In genomic region chr16:4727963-4728362, GRCm38 (mm10) we compare ENCODE assay signal across 10 mouse cellular contexts. TPM values are rescaled to one million over a fixed set of nuclear protein-coding genes. Genes with fewer than 3 reads are reported as not detected.
DNase-seq lines count a peak whose midpoint lies in the region; ATAC-seq and TF ChIP-seq lines count a peak whose summit lies in the region.
"Had no signal": no experiment of that assay in that cellular context is flagged by ENCODE, and none has a peak within 500 bp of the region (broad histone marks: within the 10 kb centered on the region; RNA-seq: fewer than 3 reads in every experiment).

No protein-coding gene starts in this region.

- no peak overlapping the region for H3K27ac ChIP-seq in kidney, embryonic 16.5 days (ENCODE audit: low read length)
- no peak overlapping the region for H3K27ac ChIP-seq in CH12.LX (ENCODE audit: insufficient read depth, low read depth)
- H3K27ac ChIP-seq in brown adipose tissue, adult 24 weeks (replicated peaks; ENCODE audit: low read depth, low read length), result peak overlapping the region; percentile 42
- peak overlapping the region; percentile 51; the same call in 1 of the 2 replicates for H3K27ac ChIP-seq in heart, postnatal 0 days (ENCODE audit: low read depth)
- no peak overlapping the region for H3K27ac ChIP-seq in forebrain, embryonic 15.5 days (replicated peaks)
- H3K27ac ChIP-seq: hindbrain, embryonic 15.5 days had no signal

- TF ChIP-seq POLR2A in CH12.LX (IDR thresholded peaks at IDR 0.05; ENCODE audit: low read depth, low read length), result no peak

- H3K9me3 ChIP-seq in kidney, embryonic 16.5 days (ENCODE audit: low read length), result no peaks in the 10 kb centered on the region
- H3K9me3 ChIP-seq in CH12.LX (replicated peaks; ENCODE audit: low read length), result no peaks in the 10 kb centered on the region
- no peaks in the 10 kb centered on the region for H3K9me3 ChIP-seq in heart, postnatal 0 days (replicated peaks; ENCODE audit: control insufficient read depth, low read length)
- H3K9me3 ChIP-seq in forebrain, embryonic 15.5 days, result no peaks in the 10 kb centered on the region
- H3K9me3 ChIP-seq: hindbrain, embryonic 15.5 days had no signal

- in situ Hi-C loops in CH12.LX (cut with MboI; ENCODE audit: low pct_ligation_motif_present, low pct_unique_long_range_greater_than_20kb, low sequenced_read_pairs), result no loop called here

- peak overlapping the region; percentile 58; the same call in 1 of the 2 replicates for H3K4me2 ChIP-seq in kidney, embryonic 16.5 days (replicated peaks; ENCODE audit: low read depth, low read length)
- H3K4me2 ChIP-seq in CH12.LX (ENCODE audit: insufficient read depth, low read depth, poor library complexity, severe bottlenecking), result 0 out of 2 replicates have a peak overlapping the region, but pooled peaks have one; percentile 3
- H3K4me2 ChIP-seq in heart, postnatal 0 days (ENCODE audit: low read depth, low read length), result peak overlapping the region; percentile 61; the same call in 1 of the 2 replicates
- no peak overlapping the region for H3K4me2 ChIP-seq in forebrain, embryonic 15.5 days (replicated peaks)

- no peak for TF ChIP-seq CTCF in CH12.LX (conservative IDR thresholded peaks at IDR 0.05 in 1 of 2, IDR thresholded peaks at IDR 0.05 in 1 of 2; ENCODE audit: low read depth in 2 of 2, low read length in 2 of 2)
- no peak for TF ChIP-seq CTCF in heart, postnatal 0 days (IDR thresholded peaks at IDR 0.05; ENCODE audit: low read depth)

- no peak overlapping the region for H3K9ac ChIP-seq in kidney, embryonic 16.5 days (replicated peaks; ENCODE audit: low read length)
- H3K9ac ChIP-seq in CH12.LX (ENCODE audit: insufficient read depth, low read depth), result no peak overlapping the region; the same call in 1 of the 2 replicates
- H3K9ac ChIP-seq in heart, postnatal 0 days (replicated peaks; ENCODE audit: low read depth, low read length), result no peak overlapping the region
- no peak overlapping the region for H3K9ac ChIP-seq in forebrain, embryonic 15.5 days (replicated peaks)
- H3K9ac ChIP-seq: forebrain, postnatal 0 days; hindbrain, embryonic 15.5 days had no signal

- H3K79me2 ChIP-seq in CH12.LX (replicated peaks; ENCODE audit: control insufficient read depth, extremely low read depth, insufficient read depth, poor library complexity, severe bottlenecking), result peaks cover 49% of the 10 kb centered on the region

- WGBS in kidney, embryonic 16.5 days, result 32% methylated on average over 1 of the region's 1 CpGs
- 19% methylated on average over 1 of the region's 1 CpGs for WGBS in heart, postnatal 0 days
- WGBS in forebrain, embryonic 15.5 days, result 65% methylated on average over 1 of the region's 1 CpGs

- dilution Hi-C loops in CH12.LX (cut with MboI; ENCODE audit: extremely low pct_ligation_motif_present, extremely low pct_unique_long_range_greater_than_20kb, low sequenced_read_pairs), result no loop called here

- H3K27me3 ChIP-seq in kidney, embryonic 16.5 days (ENCODE audit: insufficient read depth, low read length), result no peaks in the 10 kb centered on the region
- H3K27me3 ChIP-seq in CH12.LX (replicated peaks), result no peaks in the 10 kb centered on the region
- H3K27me3 ChIP-seq in heart, postnatal 0 days (ENCODE audit: control insufficient read depth, insufficient read depth, low read length), result no peaks in the 10 kb centered on the region
- no peaks in the 10 kb centered on the region for H3K27me3 ChIP-seq in forebrain, embryonic 15.5 days
- H3K27me3 ChIP-seq: hindbrain, embryonic 15.5 days had no signal

- no peak for ATAC-seq in kidney, embryonic 16.5 days (ENCODE audit: low FRiP score, low TSS enrichment)
- no peak for ATAC-seq in heart, postnatal 0 days (ENCODE audit: insufficient read depth, low read depth)
- ATAC-seq in forebrain, embryonic 15.5 days (replicated peaks), result no peak
- ATAC-seq: forebrain, postnatal 0 days had no signal

- peak overlapping the region; percentile 10; the same call in 1 of the 2 replicates for H3K4me3 ChIP-seq in kidney, embryonic 16.5 days (ENCODE audit: low read length)
- H3K4me3 ChIP-seq in CH12.LX (replicated peaks in 1 of 3; ENCODE audit: low read depth in 2 of 3, low read length in 2 of 3, poor library complexity in 1 of 3), result peak overlapping the region in 1 of 3 experiments; percentile 20
- peak overlapping the region; percentile 35; the same call in 1 of the 2 replicates for H3K4me3 ChIP-seq in brown adipose tissue, adult 24 weeks (ENCODE audit: insufficient read depth, low read depth, low read length)
- no peak overlapping the region for H3K4me3 ChIP-seq in heart, postnatal 0 days (ENCODE audit: low read depth, low read length)
- no peak overlapping the region for H3K4me3 ChIP-seq in forebrain, embryonic 15.5 days

- DNase-seq in kidney, adult 11 months, result no peak
- peak; percentile 47 for DNase-seq in CH12.LX (ENCODE audit: extremely low read depth)
- DNase-seq in heart, postnatal 0 days (ENCODE audit: low spot score), result peak; percentile 24
- no peak for DNase-seq in right cerebral cortex, adult 18-20 months
- DNase-seq: forebrain, postnatal 0 days; spleen, adult 18-20 months had no signal

- TF ChIP-seq RAD21 in CH12.LX (IDR thresholded peaks at IDR 0.05; ENCODE audit: low read depth, low read length), result no peak

- no peaks in the 10 kb centered on the region for H3K36me3 ChIP-seq in kidney, embryonic 16.5 days (ENCODE audit: insufficient read depth, low read length)
- H3K36me3 ChIP-seq in CH12.LX (replicated peaks in 1 of 2; ENCODE audit: control insufficient read depth in 1 of 2, insufficient read depth in 1 of 2, low read length in 1 of 2), result peaks cover 0 to 5% of the 10 kb centered on the region in 2 experiments
- no peaks in the 10 kb centered on the region for H3K36me3 ChIP-seq in heart, postnatal 0 days (replicated peaks; ENCODE audit: control insufficient read depth, insufficient read depth, low read length)
- no peaks in the 10 kb centered on the region for H3K36me3 ChIP-seq in forebrain, embryonic 15.5 days
- H3K36me3 ChIP-seq: hindbrain, embryonic 15.5 days had no signal

- TF ChIP-seq EP300 in CH12.LX (IDR thresholded peaks at IDR 0.05; ENCODE audit: low read length), result 0 out of 2 replicates have a peak, but pooled peaks have one; percentile 32
- TF ChIP-seq EP300 in heart, postnatal 0 days (IDR thresholded peaks at IDR 0.05; ENCODE audit: low read depth), result no peak

- peaks cover 14% of the 10 kb centered on the region for H3K4me1 ChIP-seq in kidney, embryonic 16.5 days (ENCODE audit: insufficient read depth, low read length)
- peaks cover 6 to 53% of the 10 kb centered on the region in 2 experiments for H3K4me1 ChIP-seq in CH12.LX (ENCODE audit: control insufficient read depth in 1 of 2, insufficient read depth in 2 of 2)
- H3K4me1 ChIP-seq in brown adipose tissue, adult 24 weeks (ENCODE audit: control insufficient read depth, insufficient read depth, insufficient read length, low read length), result peaks cover 14% of the 10 kb centered on the region
- peaks cover 11% of the 10 kb centered on the region for H3K4me1 ChIP-seq in heart, postnatal 0 days (ENCODE audit: control insufficient read depth, insufficient read depth)
- peaks cover 16% of the 10 kb centered on the region for H3K4me1 ChIP-seq in forebrain, embryonic 15.5 days

TF ChIP-seq in CH12.LX, 34 proteins besides CTCF, POLR2A, EP300 and RAD21:
- TF ChIP-seq MXI1 (IDR thresholded peaks at IDR 0.05; ENCODE audit: low read depth, low read length) (0 out of 2 replicates have a peak, but pooled peaks have one; percentile 12), RCOR1 (conservative IDR thresholded peaks at IDR 0.05; ENCODE audit: low read depth, low read length) (no peak), POLR2AphosphoS2 (IDR thresholded peaks at IDR 0.05; ENCODE audit: low read depth, low read length) (no peak)
TF ChIP-seq in CH12.LX: peak in this region for 1.

RNA-seq across cellular contexts. Expression of gene Hmox2, which starts 1.8 kb away (rescaled TPM):
- polyA plus RNA-seq in kidney, embryonic 16.5 days (2015; fragmentation: Nextera tagmentation; extraction: Ambion mirVana), result 117 and 120 TPM in 2 replicates
- total RNA-seq in CH12.LX (2012; rRNA removed), result 72.3 and 73.2 TPM in 2 replicates
- total RNA-seq in CH12.LX (2014; rRNA removed), result 74.0 and 80.4 TPM in 2 replicates
- polyA plus RNA-seq in CH12.LX (2012; ENCODE audit: insufficient read length, low read depth), result 91.9 and 121 TPM in 2 replicates
- polyA plus RNA-seq in brown adipose tissue, adult 24 weeks (2012; ENCODE audit: insufficient read depth, insufficient read length, missing spikeins), result 74.8 and 95.3 TPM in 2 replicates
- total RNA-seq in heart, postnatal 0 days (2014; rRNA removed; ENCODE audit: low replicate concordance), result 53.1 and 56.8 TPM in 2 replicates
- polyA plus RNA-seq in heart, postnatal 0 days (2015; fragmentation: Nextera tagmentation; extraction: Ambion mirVana), result 87.0 and 91.1 TPM in 2 replicates
- 85.3 and 88.3 TPM in 2 replicates for polyA plus RNA-seq in forebrain, embryonic 15.5 days (2015; fragmentation: Nextera tagmentation; extraction: Ambion mirVana)

RNA-seq across cellular contexts. Expression of gene Nmral1, which starts 8.8 kb away (rescaled TPM):
- polyA plus RNA-seq in kidney, embryonic 16.5 days (2015; fragmentation: Nextera tagmentation; extraction: Ambion mirVana), result 96.7 and 100 TPM in 2 replicates
- total RNA-seq in CH12.LX (2012; rRNA removed) (20.0 and 20.3 TPM in 2 replicates), CH12.LX (2014; rRNA removed) (2.4 and 3.6 TPM in 2 replicates)
- 3.2 TPM in 2 replicates for polyA plus RNA-seq in CH12.LX (2012; ENCODE audit: insufficient read length, low read depth)
- 4.0 and 5.7 TPM in 2 replicates for polyA plus RNA-seq in brown adipose tissue, adult 24 weeks (2012; ENCODE audit: insufficient read depth, insufficient read length, missing spikeins)
- total RNA-seq in heart, postnatal 0 days (2014; rRNA removed; ENCODE audit: low replicate concordance), result 12.4 and 21.1 TPM in 2 replicates
- 8.6 and 9.8 TPM in 2 replicates for polyA plus RNA-seq in heart, postnatal 0 days (2015; fragmentation: Nextera tagmentation; extraction: Ambion mirVana)
- 103 and 115 TPM in 2 replicates for polyA plus RNA-seq in forebrain, embryonic 15.5 days (2015; fragmentation: Nextera tagmentation; extraction: Ambion mirVana)

RNA-seq across cellular contexts. Expression of gene Coro7, which starts 48.4 kb away (rescaled TPM):
- 21.4 and 24.0 TPM in 2 replicates for polyA plus RNA-seq in kidney, embryonic 16.5 days (2015; fragmentation: Nextera tagmentation; extraction: Ambion mirVana)
- total RNA-seq in CH12.LX (2012; rRNA removed) (19.8 and 20.0 TPM in 2 replicates), CH12.LX (2014; rRNA removed) (5.7 and 6.1 TPM in 2 replicates)
- polyA plus RNA-seq in CH12.LX (2012; ENCODE audit: insufficient read length, low read depth), result 40.2 and 43.2 TPM in 2 replicates
- 10.6 and 28.7 TPM in 2 replicates for polyA plus RNA-seq in brown adipose tissue, adult 24 weeks (2012; ENCODE audit: insufficient read depth, insufficient read length, missing spikeins)
- total RNA-seq in heart, postnatal 0 days (2014; rRNA removed; ENCODE audit: low replicate concordance), result 17.2 and 17.8 TPM in 2 replicates
- polyA plus RNA-seq in heart, postnatal 0 days (2015; fragmentation: Nextera tagmentation; extraction: Ambion mirVana), result 8.0 and 9.9 TPM in 2 replicates
- 25.0 TPM in 2 replicates for polyA plus RNA-seq in forebrain, embryonic 15.5 days (2015; fragmentation: Nextera tagmentation; extraction: Ambion mirVana)

Comparison
In these comparisons a context has a peak if more than half of its experiments do, and no peak if none do; other contexts are left out.
1. H3K27ac ChIP-seq: peak in brown adipose tissue, adult 24 weeks (single experiment) and heart, postnatal 0 days (single experiment); none in kidney, embryonic 16.5 days (single experiment), CH12.LX (single experiment) and forebrain, embryonic 15.5 days (single experiment).
2. H3K4me3 ChIP-seq: peak in kidney, embryonic 16.5 days (single experiment) and brown adipose tissue, adult 24 weeks (single experiment); none in heart, postnatal 0 days (single experiment) and forebrain, embryonic 15.5 days (single experiment).
3. DNase-seq: peak in CH12.LX (single experiment) and heart, postnatal 0 days (single experiment); none in kidney, adult 11 months (single experiment) and right cerebral cortex, adult 18-20 months (single experiment).